Mouse (Mus musculus): Measurements from ENCODE around the gene Ryr3.

- no peak for TF ChIP-seq CTCF (IDR thresholded peaks at IDR 0.05; ENCODE audit: borderline replicate concordance, insufficient read depth, low read length)
- no peak for TF ChIP-seq POLR2A (IDR thresholded peaks at IDR 0.05; ENCODE audit: low read depth, low read length)
Measured at GRCm38 (mm10) chr2:112720715-112721114, 496.2 kb downstream of the Ryr3 start.
